Mouse (Mus musculus) hindbrain, embryonic 10.5 days (tissue): ENCODE measurements at regions not wholly inside any gene's neighbourhood (a gene's known extent, or its start where the extent isn't known, plus 50 kb on each side); places are given as distances from the start of the nearest gene placed in this dataset.

ENCODE experiments used
- DNase-seq: peaks from one replicate; pipeline ENCODE4 v3.0.0-alpha.2; 2017; ENCODE audit warnings: low spot score
- H3K27ac ChIP-seq: fragments of 300-500 bp; sonication (generic); 2 replicates; pipeline ENCODE4 v1.5.1; 2016; ENCODE audit warnings: mild to moderate bottlenecking, moderate library complexity
- H3K27me3 ChIP-seq: fragments of 300-500 bp; sonication (generic); 2 replicates; pipeline ENCODE4 v1.6.1; 2016; ENCODE audit warnings: mild to moderate bottlenecking; ENCODE audit not compliant: poor library complexity, insufficient read depth, severe bottlenecking
- H3K36me3 ChIP-seq: fragments of 300-500 bp; sonication (generic); 2 replicates; pipeline ENCODE4 v1.6.1; 2016; ENCODE audit warnings: mild to moderate bottlenecking, moderate library complexity
- H3K4me1 ChIP-seq: fragments of 300-500 bp; sonication (generic); replicated peaks from 2 replicates; pipeline ENCODE4 v1.6.1; 2016; ENCODE audit warnings: mild to moderate bottlenecking
- H3K4me3 ChIP-seq: fragments of 300-500 bp; sonication (generic); 2 replicates; pipeline ENCODE4 v1.5.1; 2016; ENCODE audit warnings: mild to moderate bottlenecking, moderate library complexity
- H3K9me3 ChIP-seq: fragments of 300-500 bp; sonication (generic); 2 replicates; pipeline ENCODE4 v1.6.1; 2016; ENCODE audit warnings: mild to moderate bottlenecking, moderate library complexity
- WGBS: fragments of 180-500 bp; shearing (Covaris S2); methylation state at CpG from one replicate; pipeline ENCODE4 v1.1.7; 2016; 5-methylcytosine and 5-hydroxymethylcytosine counted together

GRCm38 (mm10) chr10:117947911-117948310, 102.1 kb upstream of the Rap1b start:
- no peak overlapping the region for H3K27ac ChIP-seq
- no peaks in the 10 kb centered on the region for H3K9me3 ChIP-seq
- H3K36me3 ChIP-seq = no peaks in the 10 kb centered on the region

GRCm38 (mm10) chr10:117952116-117953025, 106.5 kb upstream of the Rap1b start:
- H3K4me3 ChIP-seq = no peak overlapping the region
- DNase-seq = no peak
- H3K9me3 ChIP-seq = no peaks in the 10 kb centered on the region
- H3K27me3 ChIP-seq = no peaks in the 10 kb centered on the region
- no peaks in the 10 kb centered on the region for H3K36me3 ChIP-seq
- WGBS = 83% methylated on average over 26 of the region's 26 CpGs
- H3K27ac ChIP-seq = no peak overlapping the region
- 0 out of 2 replicates have a peak, but pooled peaks cover 3% of the 10 kb centered on the region for H3K4me1 ChIP-seq

More at GRCm38 (mm10) chr10:117947911-117948310, 102.1 kb upstream of the Rap1b start:
- Histone ChIP-seq H3K4me1 (no peaks in the 10 kb centered on the region), H3K4me3 (no peak overlapping the region), H3K27me3 (no peaks in the 10 kb centered on the region)
- DNase-seq = no peak
- WGBS = 93% methylated on average over 7 of the region's 7 CpGs

GRCm38 (mm10) chr10:117953026-117953711, 107.3 kb upstream of the Rap1b start:
- DNase-seq = no peak
- H3K9me3 ChIP-seq = no peaks in the 10 kb centered on the region
- H3K36me3 ChIP-seq = no peaks in the 10 kb centered on the region
- H3K27ac ChIP-seq = no peak overlapping the region
- H3K27me3 ChIP-seq = no peaks in the 10 kb centered on the region
- 21% methylated on average over 12 of the region's 12 CpGs for WGBS
- H3K4me3 ChIP-seq = no peak overlapping the region
- H3K4me1 ChIP-seq = 0 out of 2 replicates have a peak, but pooled peaks cover 3% of the 10 kb centered on the region

GRCm38 (mm10) chr10:117956174-117956950, 110.5 kb upstream of the Rap1b start:
- H3K4me1 ChIP-seq = 0 out of 2 replicates have a peak, but pooled peaks cover 3% of the 10 kb centered on the region
- no peak overlapping the region for H3K27ac ChIP-seq
- H3K9me3 ChIP-seq = no peaks in the 10 kb centered on the region
- DNase-seq = no peak
- H3K27me3 ChIP-seq = no peaks in the 10 kb centered on the region
- no peaks in the 10 kb centered on the region for H3K36me3 ChIP-seq
- H3K4me3 ChIP-seq = no peak overlapping the region
- WGBS = 88% methylated on average over 17 of the region's 17 CpGs

GRCm38 (mm10) chr10:117974706-117975105, 128.9 kb upstream of the Rap1b start:
- H3K27ac ChIP-seq = no peak overlapping the region
- H3K4me1 ChIP-seq = no peaks in the 10 kb centered on the region
- 80% methylated on average over 6 of the region's 6 CpGs for WGBS
- DNase-seq = no peak
- no peaks in the 10 kb centered on the region for H3K27me3 ChIP-seq
- no peak overlapping the region for H3K4me3 ChIP-seq
- no peaks in the 10 kb centered on the region for H3K36me3 ChIP-seq
- 0 out of 2 replicates have a peak, but pooled peaks cover 5% of the 10 kb centered on the region for H3K9me3 ChIP-seq

GRCm38 (mm10) chr10:117975467-117975866, 129.6 kb upstream of the Rap1b start:
- DNase-seq = no peak
- H3K27ac ChIP-seq = no peak overlapping the region
- H3K4me3 ChIP-seq = no peak overlapping the region
- H3K4me1 ChIP-seq = no peaks in the 10 kb centered on the region
- 0 out of 2 replicates have a peak, but pooled peaks cover 5% of the 10 kb centered on the region for H3K9me3 ChIP-seq
- H3K27me3 ChIP-seq = no peaks in the 10 kb centered on the region
- H3K36me3 ChIP-seq = no peaks in the 10 kb centered on the region
- WGBS = 92% methylated on average over 1 of the region's 1 CpGs

GRCm38 (mm10) chr10:117979091-117979490, 133.3 kb upstream of the Rap1b start:
- Histone ChIP-seq H3K36me3 (no peaks in the 10 kb centered on the region), H3K9me3 (0 out of 2 replicates have a peak, but pooled peaks cover 5% of the 10 kb centered on the region), H3K4me3 (no peak overlapping the region), H3K27ac (no peak overlapping the region), H3K27me3 (no peaks in the 10 kb centered on the region), H3K4me1 (no peaks in the 10 kb centered on the region)
- no peak for DNase-seq
- 91% methylated on average over 4 of the region's 4 CpGs for WGBS

GRCm38 (mm10) chr10:117982611-117983210, 136.9 kb upstream of the Rap1b start:
- H3K27ac ChIP-seq = no peak overlapping the region
- H3K27me3 ChIP-seq = no peaks in the 10 kb centered on the region
- H3K36me3 ChIP-seq = no peaks in the 10 kb centered on the region
- DNase-seq = no peak
- WGBS = 58% methylated on average over 8 of the region's 8 CpGs
- H3K4me3 ChIP-seq = no peak overlapping the region
- 0 out of 2 replicates have a peak, but pooled peaks cover 5% of the 10 kb centered on the region for H3K9me3 ChIP-seq
- H3K4me1 ChIP-seq = no peaks in the 10 kb centered on the region

- 83% methylated on average over 8 of the region's 8 CpGs for WGBS
- 0 out of 2 replicates have a peak, but pooled peaks cover 5% of the 10 kb centered on the region for H3K9me3 ChIP-seq
- no peak overlapping the region for H3K27ac ChIP-seq
- no peaks in the 10 kb centered on the region for H3K4me1 ChIP-seq
- DNase-seq = no peak
- no peaks in the 10 kb centered on the region for H3K27me3 ChIP-seq
- no peak overlapping the region for H3K4me3 ChIP-seq
- no peaks in the 10 kb centered on the region for H3K36me3 ChIP-seq
Observed at GRCm38 (mm10) chr10:117983271-117983670, 137.4 kb upstream of the Rap1b start.

GRCm38 (mm10) chr10:117984784-117985602, 139.2 kb upstream of the Rap1b start:
- Histone ChIP-seq H3K4me3 (no peak overlapping the region), H3K4me1 (no peaks in the 10 kb centered on the region), H3K27ac (no peak overlapping the region), H3K27me3 (no peaks in the 10 kb centered on the region), H3K36me3 (no peaks in the 10 kb centered on the region), H3K9me3 (0 out of 2 replicates have a peak, but pooled peaks cover 2% of the 10 kb centered on the region)
- no peak for DNase-seq
- 83% methylated on average over 15 of the region's 15 CpGs for WGBS

GRCm38 (mm10) chr10:117987620-117988019, 141.8 kb upstream of the Rap1b start:
- H3K27me3 ChIP-seq = no peaks in the 10 kb centered on the region
- no peak overlapping the region for H3K4me3 ChIP-seq
- H3K27ac ChIP-seq = no peak overlapping the region
- DNase-seq = no peak
- WGBS = 74% methylated on average over 6 of the region's 6 CpGs
- H3K4me1 ChIP-seq = no peaks in the 10 kb centered on the region
- H3K9me3 ChIP-seq = 0 out of 2 replicates have a peak, but pooled peaks cover 2% of the 10 kb centered on the region
- no peaks in the 10 kb centered on the region for H3K36me3 ChIP-seq
